Mouse (Mus musculus) brown adipose tissue, adult 24 weeks (tissue): ENCODE measurements around the gene Dusp18. TPM values are rescaled to one million over a fixed set of nuclear protein-coding genes. Genes with fewer than 3 reads are reported as not detected.

Experiments used
- H3K27ac ChIP-seq: fragments of 200-500 bp; replicated peaks from 2 replicates; pipeline ENCODE4 v1.5.1; 2012; ENCODE audit warnings: low read depth, mild to moderate bottlenecking, low read length
- H3K4me1 ChIP-seq: fragments of 200-500 bp; 2 replicates; pipeline ENCODE4 v1.6.1; 2012; ENCODE audit warnings: low read length, mixed read lengths; ENCODE audit not compliant: control insufficient read depth, insufficient read depth, insufficient read length
- H3K4me3 ChIP-seq: fragments of 200-500 bp; 2 replicates; pipeline ENCODE4 v1.5.1; 2012; ENCODE audit warnings: low read depth, mild to moderate bottlenecking, low read length, moderate library complexity; ENCODE audit not compliant: insufficient read depth
- polyA plus RNA-seq: library from polyadenylated mRNA; stranded (reverse); fragments of >200 nt; gene quantifications from 2 replicates; pipeline ENCODE4 v1.2.4, GENCODE M21; 2012; ENCODE audit not compliant: missing spikeins, insufficient read depth, insufficient read length

The Dusp18 gene
- polyA plus RNA-seq, 1 experiment = 4.8 TPM

DNA sequence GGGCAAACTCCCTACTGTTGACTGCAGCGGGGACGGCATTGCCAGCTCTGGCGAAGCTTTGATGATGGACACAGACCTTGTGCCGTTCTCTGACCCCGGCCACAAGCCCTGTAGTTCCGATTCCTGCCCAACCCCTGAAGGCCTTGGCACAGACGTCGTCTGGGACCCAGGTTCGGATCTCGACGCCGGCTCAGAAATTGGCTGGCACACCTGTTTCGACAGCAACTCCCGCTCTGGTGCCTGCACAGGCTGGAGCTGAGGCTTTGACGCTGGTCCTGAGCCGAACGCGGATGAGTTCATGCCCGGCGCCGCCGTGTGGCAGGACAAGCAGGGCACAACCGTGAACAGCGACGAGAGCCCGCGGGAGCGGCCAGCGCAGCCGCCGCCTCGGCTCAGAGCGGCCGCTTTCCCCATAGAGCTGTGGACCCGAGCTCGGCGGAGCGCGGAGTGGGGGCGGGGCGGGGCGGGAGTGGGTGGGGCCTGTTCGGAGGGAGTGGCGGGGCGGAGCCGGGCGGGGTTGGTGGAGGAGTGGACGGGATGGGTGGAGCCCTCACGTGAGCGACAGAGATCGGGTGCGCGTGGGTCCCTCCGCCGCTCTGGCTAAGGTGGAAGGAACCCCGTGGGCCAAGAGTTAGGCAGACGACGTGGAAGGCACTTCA lies 31.5 kb upstream of the Dusp18 start, which contains the start of gene Osbp2:
Gene Osbp2, minus strand, starts transcription at position 450 of the 659 bp plus-strand sequence.
- H3K27ac ChIP-seq = no peak within 1 kb of the TSS
- H3K4me1 ChIP-seq = no peaks in the 10 kb centered on the region; the same call in 1 of the 2 replicates
- H3K4me3 ChIP-seq = peak within 1 kb of the TSS; percentile 60

DNA sequence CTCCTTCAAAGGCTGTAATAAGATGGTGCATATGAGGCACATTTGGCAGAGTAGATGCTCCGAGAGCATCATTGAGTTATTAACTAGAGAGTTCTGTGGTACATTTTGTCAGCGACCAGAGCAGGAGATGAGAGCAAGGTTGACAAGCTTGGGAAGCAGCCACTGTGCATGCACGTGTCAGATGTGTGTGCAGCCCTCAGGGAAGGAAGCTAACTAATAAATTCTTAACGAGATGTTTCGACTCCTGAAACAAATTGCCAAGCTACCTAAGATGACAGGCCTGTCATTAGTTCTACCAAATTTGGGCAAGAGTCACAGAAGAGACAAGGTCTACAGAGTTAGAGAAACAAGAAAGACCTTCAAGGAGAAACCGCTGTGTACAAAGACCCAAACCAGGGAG lies 30.7 kb upstream of the Dusp18 start:
- Histone ChIP-seq H3K27ac (no peak overlapping the region), H3K4me3 (peak overlapping the region; percentile 56)

DNA sequence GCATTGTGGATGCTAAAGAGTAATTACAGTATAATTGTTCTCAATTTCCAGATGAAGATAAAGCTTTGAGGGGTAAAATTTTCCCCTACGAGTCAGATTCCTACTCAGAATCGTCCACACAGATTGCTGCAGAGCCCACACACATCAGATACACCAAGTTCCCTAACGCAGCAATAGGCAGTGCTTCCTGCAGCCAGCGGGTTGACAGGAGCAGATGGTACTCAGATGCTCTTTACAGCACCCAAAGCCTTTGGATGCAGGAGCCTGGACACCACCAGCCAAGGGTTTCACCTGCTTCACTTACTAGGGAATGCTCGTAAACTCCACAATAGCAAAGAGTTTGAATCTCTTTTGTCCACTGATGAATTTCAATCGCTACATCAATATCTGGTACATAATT lies 18.6 kb upstream of the Dusp18 start:
- no peak overlapping the region for H3K27ac ChIP-seq
- H3K4me1 ChIP-seq = no peaks in the 10 kb centered on the region

More for the DNA sequence above, 30.7 kb upstream of the Dusp18 start:
- H3K4me1 ChIP-seq = no peaks in the 10 kb centered on the region; the same call in 1 of the 2 replicates

DNA sequence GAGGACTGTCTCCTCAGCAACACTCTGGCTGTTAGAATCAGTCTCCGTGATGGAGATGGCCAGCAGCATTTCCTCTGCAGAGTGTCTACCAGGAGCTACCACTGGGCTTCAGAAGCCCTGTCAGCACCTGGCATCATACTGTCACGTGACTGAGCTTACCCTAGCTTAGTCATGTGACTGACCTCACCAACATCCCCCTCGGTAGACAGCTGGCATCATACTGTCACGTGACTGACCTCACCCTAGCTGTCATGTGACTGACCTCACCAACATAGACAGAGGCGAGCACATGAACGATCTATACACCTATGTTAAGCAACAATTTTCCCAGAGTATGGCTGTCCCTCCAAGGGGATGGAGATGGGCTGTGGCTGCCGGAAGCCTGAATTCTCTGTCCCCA lies 16.4 kb upstream of the Dusp18 start:
- Histone ChIP-seq H3K27ac (no peak overlapping the region), H3K4me1 (no peaks in the 10 kb centered on the region), H3K4me3 (no peak overlapping the region)

More for the DNA sequence above, 18.6 kb upstream of the Dusp18 start:
- H3K4me3 ChIP-seq = no peak overlapping the region

DNA sequence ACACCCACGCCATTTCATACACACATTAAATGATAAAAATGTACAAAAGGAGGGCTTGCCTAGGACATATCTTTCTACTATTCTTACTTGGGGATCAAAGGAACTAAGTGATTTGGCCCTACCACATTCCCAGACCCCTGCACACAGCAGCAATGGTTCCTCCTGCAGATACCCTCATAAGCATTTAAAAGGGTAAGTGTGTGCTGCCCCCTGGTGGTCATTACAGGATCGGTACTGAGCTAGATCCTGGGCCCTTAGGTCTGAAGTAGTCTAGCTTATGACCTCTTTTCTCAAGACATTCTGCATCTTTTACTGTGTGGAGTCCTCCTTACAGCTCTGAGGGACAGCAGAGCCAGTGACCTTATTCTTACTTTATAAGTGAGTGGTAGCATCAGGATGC lies 15.2 kb upstream of the Dusp18 start:
- no peak overlapping the region for H3K27ac ChIP-seq
- no peaks in the 10 kb centered on the region for H3K4me1 ChIP-seq
- no peak overlapping the region for H3K4me3 ChIP-seq

DNA sequence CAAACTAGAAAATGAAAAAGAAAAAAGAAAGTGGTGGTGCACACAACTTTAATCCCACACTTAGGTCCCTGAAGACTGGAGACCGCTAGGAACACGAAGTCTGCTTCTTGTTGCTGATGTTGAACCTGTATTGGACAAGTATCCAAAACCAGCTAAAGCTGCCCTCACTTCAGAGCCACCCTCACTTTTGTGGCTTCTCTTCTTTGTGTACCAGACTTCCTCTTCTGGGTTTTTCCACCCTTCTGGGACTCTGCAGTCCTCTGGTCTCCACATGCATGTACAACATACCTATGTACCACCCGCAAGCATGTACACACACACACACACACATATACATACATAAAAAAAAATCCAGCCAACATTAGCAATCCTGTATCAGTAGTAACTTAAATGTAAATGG lies 11.3 kb upstream of the Dusp18 start:
- Histone ChIP-seq H3K4me3 (no peak overlapping the region), H3K4me1 (no peaks in the 10 kb centered on the region), H3K27ac (no peak overlapping the region)

DNA sequence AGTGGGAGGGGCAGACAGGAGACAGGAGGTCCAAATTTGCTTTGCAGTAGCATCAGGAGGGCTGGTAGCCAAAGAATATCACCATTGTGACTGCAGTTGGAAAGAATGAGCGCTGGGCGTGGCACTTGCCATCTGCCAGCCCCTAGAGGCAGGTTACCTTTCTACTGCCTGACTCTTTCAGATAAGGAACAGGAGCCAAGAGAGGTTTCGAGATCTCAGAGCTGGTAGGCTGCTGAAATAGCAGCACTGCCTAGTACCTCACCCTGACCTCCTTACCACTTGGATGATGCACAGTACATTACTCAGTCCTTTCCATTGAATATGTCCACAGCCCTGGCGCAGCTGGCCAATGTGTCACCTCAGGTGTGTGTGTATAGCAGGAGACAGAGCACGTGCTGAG lies 7.7 kb upstream of the Dusp18 start:
- Histone ChIP-seq H3K27ac (no peak overlapping the region), H3K4me3 (no peak overlapping the region), H3K4me1 (no peaks in the 10 kb centered on the region)

DNA sequence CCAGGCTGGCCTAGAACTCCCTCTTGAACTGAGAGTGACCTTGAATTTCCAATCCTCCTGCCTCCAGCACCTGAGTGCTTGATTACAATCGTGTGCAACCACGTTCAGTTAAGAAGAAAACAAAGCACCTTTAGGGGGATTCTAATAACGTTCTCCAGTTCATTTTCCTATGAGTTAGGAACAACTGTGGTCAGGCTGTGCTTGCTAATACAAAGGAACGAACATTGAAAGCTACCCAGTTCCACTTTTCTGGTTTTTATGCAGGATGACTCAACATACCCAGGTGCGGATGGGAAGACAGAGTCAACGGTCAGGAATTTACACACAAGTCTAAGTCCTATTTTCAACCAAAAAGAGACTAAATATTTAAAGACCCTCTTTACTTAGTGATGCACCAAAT lies 1.1 kb upstream of the Dusp18 start:
- 0 out of 2 replicates have a peak, but pooled peaks cover 4% of the 10 kb centered on the region for H3K4me1 ChIP-seq
- H3K27ac ChIP-seq = no peak overlapping the region
- H3K4me3 ChIP-seq = no peak overlapping the region

DNA sequence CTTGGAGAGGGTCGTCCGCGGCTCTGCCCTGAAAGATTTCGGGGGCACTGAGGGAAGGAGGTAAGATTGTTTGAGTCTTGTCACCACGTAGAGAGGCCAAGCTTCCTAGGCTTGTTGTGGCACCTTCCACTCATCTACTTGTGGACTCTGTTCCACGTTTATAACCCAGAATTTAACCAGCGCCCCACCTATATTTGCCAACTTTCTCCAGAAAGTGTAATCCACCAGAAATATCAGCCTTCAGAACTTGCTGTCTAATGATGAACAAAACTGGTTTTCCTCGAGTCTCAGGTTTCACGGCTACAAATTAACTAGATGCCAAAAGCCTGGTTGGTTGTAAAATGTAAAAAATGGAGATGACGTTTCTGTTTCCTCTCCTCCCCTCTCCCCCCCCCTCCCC lies 418 bp downstream of the Dusp18 start:
- no peak overlapping the region for H3K27ac ChIP-seq
- H3K4me3 ChIP-seq = peak overlapping the region; percentile 59

DNA sequence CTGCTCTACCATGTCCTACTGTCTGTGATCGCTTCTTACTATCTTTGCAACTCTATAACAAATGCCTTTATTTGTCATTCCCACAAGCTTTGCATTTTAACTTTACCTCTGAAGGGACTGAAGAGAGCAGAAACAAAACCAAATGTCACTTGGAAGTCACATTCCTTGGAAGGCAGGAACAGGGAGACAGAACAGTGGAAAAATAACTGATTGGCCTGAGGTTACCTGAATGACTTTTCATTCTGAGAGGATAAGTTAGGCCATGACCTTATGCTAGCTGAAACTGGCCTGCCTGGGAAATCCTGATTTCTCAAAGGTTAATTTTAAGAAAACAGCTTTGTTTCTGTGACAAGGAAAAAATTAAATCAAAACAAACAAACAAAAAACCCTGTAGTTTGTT lies 893 bp downstream of the Dusp18 start:
- no peak overlapping the region for H3K4me3 ChIP-seq
- no peak overlapping the region for H3K27ac ChIP-seq

More for the DNA sequence above, 418 bp downstream of the Dusp18 start:
- H3K4me1 ChIP-seq = 0 out of 2 replicates have a peak, but pooled peaks cover 4% of the 10 kb centered on the region

DNA sequence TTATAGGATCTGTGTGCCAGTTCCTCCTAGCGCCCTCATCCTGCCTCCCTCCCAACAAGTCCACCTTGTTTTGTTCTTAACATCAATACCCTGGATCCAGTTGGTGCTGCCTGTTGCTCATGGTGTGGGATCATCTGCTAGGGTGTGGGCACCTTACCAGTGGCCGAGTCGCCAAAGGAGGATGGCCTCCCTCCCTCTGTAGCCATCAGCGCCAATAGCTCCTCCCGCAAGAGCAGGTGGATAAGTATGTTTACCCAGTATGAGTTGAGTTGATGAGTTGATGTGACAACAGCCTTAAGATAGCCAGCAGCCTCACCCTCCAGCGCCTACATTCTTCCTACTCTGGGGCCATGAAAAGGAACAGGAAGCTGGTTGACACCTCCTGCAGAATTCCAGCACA lies 5.3 kb downstream of the Dusp18 start:
- no peak overlapping the region for H3K27ac ChIP-seq
- no peak overlapping the region for H3K4me3 ChIP-seq
- 0 out of 2 replicates have a peak, but pooled peaks cover 1% of the 10 kb centered on the region for H3K4me1 ChIP-seq

More for the DNA sequence above, 893 bp downstream of the Dusp18 start:
- 0 out of 2 replicates have a peak, but pooled peaks cover 4% of the 10 kb centered on the region for H3K4me1 ChIP-seq

DNA sequence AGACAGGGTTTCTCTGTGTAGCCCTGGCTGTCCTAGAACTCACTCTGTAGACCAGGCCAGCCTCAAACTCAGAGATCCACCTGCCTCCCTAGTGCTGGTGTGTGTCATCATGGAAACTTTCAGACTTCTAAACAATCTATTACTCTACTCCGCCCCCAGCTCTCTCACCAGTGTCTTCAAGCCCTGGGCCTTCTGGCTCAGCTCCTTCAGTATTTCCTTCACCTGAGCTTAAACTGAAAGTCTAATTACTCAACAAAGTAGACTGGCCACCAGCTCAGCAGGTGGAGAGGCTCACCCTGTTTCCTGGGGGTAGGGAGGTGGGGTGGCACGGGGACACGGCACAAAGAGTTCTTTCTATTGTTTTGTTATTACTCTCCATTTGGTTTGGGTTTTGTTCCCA lies 7.5 kb downstream of the Dusp18 start:
- Histone ChIP-seq H3K4me1 (no peaks in the 10 kb centered on the region), H3K27ac (no peak overlapping the region), H3K4me3 (no peak overlapping the region)

DNA sequence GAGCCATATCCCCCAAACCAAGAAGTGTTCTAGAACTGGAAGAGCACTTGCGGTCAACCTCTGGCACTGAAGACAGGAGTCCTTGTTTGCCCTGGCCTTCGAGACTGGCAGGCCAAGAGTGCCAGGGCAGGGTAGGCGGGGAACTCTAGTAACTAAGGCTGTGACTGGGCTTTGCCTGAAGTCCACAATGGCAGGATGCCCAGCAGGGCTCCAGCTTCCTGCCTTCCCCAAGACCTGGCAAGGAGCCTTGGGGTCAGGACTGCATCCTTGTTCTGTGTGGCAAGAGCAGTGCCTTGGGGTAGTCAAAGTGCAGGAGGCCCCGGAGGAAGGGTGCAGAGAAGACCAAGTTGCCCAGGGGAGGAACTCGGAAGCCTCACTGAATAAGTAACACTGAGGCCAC lies 8.0 kb downstream of the Dusp18 start:
- H3K27ac ChIP-seq = no peak overlapping the region
- no peak overlapping the region for H3K4me3 ChIP-seq
- no peaks in the 10 kb centered on the region for H3K4me1 ChIP-seq

DNA sequence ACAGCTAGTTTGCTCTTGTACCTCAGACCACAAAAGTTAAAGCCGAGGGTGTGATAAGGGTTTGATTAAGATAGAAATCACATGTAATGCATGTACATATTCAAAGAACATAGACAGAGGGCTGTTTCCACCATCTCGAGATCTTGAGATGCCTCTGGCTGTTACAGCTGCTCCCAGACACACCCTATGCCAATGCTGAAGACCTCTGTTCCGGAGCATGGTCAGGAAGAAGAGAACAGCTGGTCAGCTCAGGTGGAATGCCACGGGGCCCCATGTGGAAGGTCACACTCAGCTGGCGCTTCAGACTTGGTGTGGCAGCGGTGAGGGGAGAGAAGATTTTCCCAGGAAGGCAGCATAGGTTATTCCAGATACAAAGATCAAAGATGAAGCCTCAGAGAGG lies 9.6 kb downstream of the Dusp18 start:
- Histone ChIP-seq H3K4me1 (no peaks in the 10 kb centered on the region), H3K4me3 (no peak overlapping the region), H3K27ac (no peak overlapping the region)

DNA sequence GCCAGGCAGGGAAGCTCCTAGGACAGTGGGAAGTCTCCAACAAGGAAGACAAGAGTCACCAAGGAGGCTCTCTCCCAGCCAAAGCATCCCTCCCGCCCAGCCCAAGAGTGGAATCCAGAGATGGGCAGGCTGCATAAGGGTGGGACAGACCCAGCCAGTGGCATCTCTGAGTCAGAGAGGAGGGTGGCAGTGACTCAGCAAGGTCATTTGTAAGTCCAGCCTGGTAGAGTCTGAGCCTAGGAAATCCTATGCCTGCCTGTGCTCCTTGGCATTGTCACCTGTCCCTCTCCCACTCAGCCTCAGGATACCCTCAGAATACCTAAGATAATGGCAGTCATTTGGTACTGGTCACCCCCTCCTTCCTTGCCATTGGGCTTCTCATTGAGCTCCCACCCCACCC lies 10.4 kb downstream of the Dusp18 start:
- Histone ChIP-seq H3K27ac (no peak overlapping the region), H3K4me3 (no peak overlapping the region), H3K4me1 (no peaks in the 10 kb centered on the region)

DNA sequence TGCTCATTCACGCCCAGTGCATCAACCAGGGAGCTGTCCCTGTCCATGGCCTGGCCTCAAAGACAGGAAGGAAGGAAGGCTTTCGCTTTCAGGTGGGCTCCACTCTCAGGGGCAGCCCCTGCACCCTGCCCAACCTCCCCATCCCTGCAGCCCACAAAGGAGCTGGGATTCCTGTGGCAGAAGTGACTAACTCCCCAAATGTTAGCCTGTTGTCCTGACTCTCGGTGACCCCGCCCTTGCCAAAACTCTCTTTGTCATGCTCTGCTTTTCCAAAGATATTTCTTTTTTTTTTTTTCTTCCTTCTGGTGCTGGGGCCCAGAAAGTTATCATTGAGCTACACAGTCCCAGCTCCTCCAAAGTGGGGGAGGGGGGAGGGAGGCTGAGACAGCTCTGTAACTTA lies 14.2 kb downstream of the Dusp18 start:
- Histone ChIP-seq H3K27ac (no peak overlapping the region), H3K4me1 (no peaks in the 10 kb centered on the region; the same call in none of the 2 replicates), H3K4me3 (no peak overlapping the region)
